Mouse (Mus musculus) lung, postnatal 36 days (tissue): ENCODE measurements at regions not wholly inside any gene's neighbourhood (a gene's known extent, or its start where the extent isn't known, plus 50 kb on each side); places are given as distances from the start of the nearest gene placed in this dataset.
"Not testable (repeated sequence)": the region's sequence is repeated elsewhere in the genome, so short reads cannot be mapped to it uniquely, and the experiment has no call there.

Experiments used
- DNase-seq: peaks from one replicate; pipeline ENCODE4 v3.0.0; 2022; ENCODE audit warnings: mixed read lengths

GRCm38 (mm10) chr8:20285523-20285922 lies 77.5 kb downstream of the Gm15319 start:
- not testable (repeated sequence) for DNase-seq

GRCm38 (mm10) chr8:20284856-20285255 lies 78.2 kb downstream of the Gm15319 start:
- DNase-seq: not testable (repeated sequence)

GRCm38 (mm10) chr8:20283141-20283540 lies 79.9 kb downstream of the Gm15319 start:
- not testable (repeated sequence) for DNase-seq

GRCm38 (mm10) chr8:20281201-20281887 lies 81.7 kb downstream of the Gm15319 start:
- not testable (repeated sequence) for DNase-seq

GRCm38 (mm10) chr8:20277701-20278100 lies 85.3 kb downstream of the Gm15319 start:
- not testable (repeated sequence) for DNase-seq

- not testable (repeated sequence) for DNase-seq
Observed at GRCm38 (mm10) chr8:20276661-20277060, 86.3 kb downstream of the Gm15319 start.

- not testable (repeated sequence) for DNase-seq
Observed at GRCm38 (mm10) chr8:20273844-20274243, 89.2 kb downstream of the Gm15319 start.

- not testable (repeated sequence) for DNase-seq
Observed at GRCm38 (mm10) chr8:20267520-20268127, 95.4 kb downstream of the Gm15319 start.

GRCm38 (mm10) chr8:20266776-20267175 lies 96.2 kb downstream of the Gm15319 start:
- DNase-seq: peak; percentile 6

GRCm38 (mm10) chr8:20264612-20265011 lies 98.4 kb downstream of the Gm15319 start:
- DNase-seq: not testable (repeated sequence)

GRCm38 (mm10) chr8:20264106-20264505 lies 98.9 kb downstream of the Gm15319 start:
- DNase-seq: peak; percentile 39

- DNase-seq: peak; percentile 10
Observed at GRCm38 (mm10) chr8:20262847-20263570, 100.0 kb downstream of the Gm15319 start.

GRCm38 (mm10) chr8:20262253-20262652 lies 100.8 kb downstream of the Gm15319 start:
- DNase-seq: not testable (repeated sequence)

- DNase-seq: not testable (repeated sequence)
Observed at GRCm38 (mm10) chr8:20261452-20262181, 101.4 kb downstream of the Gm15319 start.

- peak; percentile 32 for DNase-seq
Observed at GRCm38 (mm10) chr8:20261007-20261406, 102.0 kb downstream of the Gm15319 start.

GRCm38 (mm10) chr8:20260125-20260640 lies 102.8 kb downstream of the Gm15319 start:
- not testable (repeated sequence) for DNase-seq

GRCm38 (mm10) chr8:20259662-20260061 lies 103.3 kb downstream of the Gm15319 start:
- peak; percentile 7 for DNase-seq
